Mouse (Mus musculus): ENCODE data around the gene Saa1. TPM values are rescaled to one million over a fixed set of nuclear protein-coding genes. Genes with fewer than 3 reads are reported as not detected.

Saa1 gene
- polyA plus RNA-seq, 1 experiment from 2014 or later: not detected

DNA sequence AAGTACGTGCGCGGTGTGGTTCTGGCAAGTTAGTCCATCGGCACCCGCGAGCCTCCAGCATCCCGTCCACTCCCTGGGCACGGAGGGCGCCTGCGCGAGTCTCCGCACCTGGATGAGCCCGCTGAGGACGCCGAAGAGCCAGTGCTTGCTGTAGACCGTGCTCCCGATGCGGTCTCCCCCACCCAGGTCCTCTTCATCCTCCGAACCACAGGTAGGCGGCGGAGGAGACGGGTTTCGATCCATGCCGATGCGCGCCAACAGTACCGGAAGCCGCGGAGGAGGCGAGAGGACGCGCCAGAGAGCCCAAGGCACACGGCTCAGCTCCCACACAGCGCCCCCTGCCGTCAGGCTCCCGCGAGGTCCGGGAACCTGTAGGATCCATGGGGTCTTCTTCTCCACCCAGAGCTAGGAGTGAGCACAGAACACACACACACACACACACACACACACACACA, 32.4 kb downstream of the Saa1 start, which contains the start of gene Saal1:
Gene Saal1 (minus strand): TSS at position 291 of the 455 bp plus-strand sequence.
- H3K27me3 ChIP-seq (ENCODE audit: control insufficient read depth, insufficient read depth, low read length): no peaks in the 10 kb centered on the region
- peak within 1 kb of the TSS; percentile 58 for H3K4me2 ChIP-seq
- peak within 1 kb of the TSS; percentile 96 for H3K9ac ChIP-seq (ENCODE audit: low read length)
- ATAC-seq (ENCODE audit: low FRiP score) (peak; percentile 97), DNase-seq (ENCODE audit: low spot score, missing footprints) (peak; percentile 100)
- H3K4me1 ChIP-seq (ENCODE audit: control insufficient read depth, insufficient read depth, low read length): peaks cover 6% of the 10 kb centered on the region
- H3K36me3 ChIP-seq (ENCODE audit: control insufficient read depth, insufficient read depth, low read length): peaks cover 5% of the 10 kb centered on the region; the same call in 1 of the 2 replicates
- no peak within 1 kb of the TSS; the same call in 1 of the 2 replicates for H3K27ac ChIP-seq (ENCODE audit: low read depth, low read length)
- H3K9me3 ChIP-seq (ENCODE audit: control insufficient read depth, low read length): no peaks in the 10 kb centered on the region
- under 1% methylated on average over 38 of the region's 38 CpGs for WGBS
- peak within 1 kb of the TSS; percentile 87 for H3K4me3 ChIP-seq (ENCODE audit: low read depth, low read length)

- ATAC-seq (ENCODE audit: low FRiP score): no peak
- WGBS: 94% methylated on average over 6 of the region's 6 CpGs
- Histone ChIP-seq H3K27ac (ENCODE audit: low read depth, low read length) (no peak overlapping the region), H3K4me3 (ENCODE audit: low read depth, low read length) (no peak overlapping the region), H3K9me3 (ENCODE audit: control insufficient read depth, low read length) (no peaks in the 10 kb centered on the region), H3K4me2 (no peak overlapping the region), H3K9ac (ENCODE audit: low read length) (no peak overlapping the region), H3K4me1 (ENCODE audit: control insufficient read depth, insufficient read depth, low read length) (no peaks in the 10 kb centered on the region), H3K27me3 (ENCODE audit: control insufficient read depth, insufficient read depth, low read length) (no peaks in the 10 kb centered on the region), H3K36me3 (ENCODE audit: control insufficient read depth, insufficient read depth, low read length) (peaks cover 23% of the 10 kb centered on the region)
- DNase-seq (ENCODE audit: low spot score, missing footprints): peak; percentile 33
Observed at GRCm38 (mm10) chr7:46700521-46701025, 42.2 kb downstream of the Saa1 start.

- ATAC-seq (ENCODE audit: low FRiP score) (no peak), DNase-seq (ENCODE audit: low spot score, missing footprints) (peak; percentile 2)
- H3K4me2 ChIP-seq: no peak overlapping the region
- H3K36me3 ChIP-seq (ENCODE audit: control insufficient read depth, insufficient read depth, low read length): peaks cover 20% of the 10 kb centered on the region
- no peak overlapping the region for H3K27ac ChIP-seq (ENCODE audit: low read depth, low read length)
- H3K4me1 ChIP-seq (ENCODE audit: control insufficient read depth, insufficient read depth, low read length): no peaks in the 10 kb centered on the region
- no peaks in the 10 kb centered on the region for H3K9me3 ChIP-seq (ENCODE audit: control insufficient read depth, low read length)
- no peak overlapping the region for H3K4me3 ChIP-seq (ENCODE audit: low read depth, low read length)
- 79% methylated on average over 1 of the region's 1 CpGs for WGBS
- H3K27me3 ChIP-seq (ENCODE audit: control insufficient read depth, insufficient read depth, low read length): no peaks in the 10 kb centered on the region
- H3K9ac ChIP-seq (ENCODE audit: low read length): no peak overlapping the region
Observed at GRCm38 (mm10) chr7:46696754-46697153, 46.0 kb downstream of the Saa1 start.

Other genes starting within 250 kb of the Saa1 start
- gene Sergef, start 103.2 kb downstream of the Saa1 start, polyA plus RNA-seq (2014; fragmentation: Nextera tagmentation; extraction: Ambion mirVana): 14.3 and 15.7 TPM in 2 replicates
- 0.21 and 0.59 TPM in 2 replicates for gene Tph1, start 70.4 kb downstream of the Saa1 start, polyA plus RNA-seq (2014; fragmentation: Nextera tagmentation; extraction: Ambion mirVana)
- gene Saal1, start 32.3 kb downstream of the Saa1 start, polyA plus RNA-seq (2014; fragmentation: Nextera tagmentation; extraction: Ambion mirVana): 42.4 and 44.1 TPM in 2 replicates
- 0.07 TPM in 1 of 2 replicates, not detected in the other for gene Saa3, start 27.3 kb downstream of the Saa1 start, polyA plus RNA-seq (2014; fragmentation: Nextera tagmentation; extraction: Ambion mirVana)
- not detected in 2 replicates for gene Saa4, start 10.4 kb downstream of the Saa1 start, polyA plus RNA-seq (2014; fragmentation: Nextera tagmentation; extraction: Ambion mirVana)
- not detected in 2 replicates for gene Saa2, start 8.8 kb upstream of the Saa1 start, polyA plus RNA-seq (2014; fragmentation: Nextera tagmentation; extraction: Ambion mirVana)
- gene Hps5, start 53.1 kb upstream of the Saa1 start, polyA plus RNA-seq (2014; fragmentation: Nextera tagmentation; extraction: Ambion mirVana): 16.3 and 17.9 TPM in 2 replicates
- gene Gtf2h1, start 53.1 kb upstream of the Saa1 start, polyA plus RNA-seq (2014; fragmentation: Nextera tagmentation; extraction: Ambion mirVana): 58.0 and 62.4 TPM in 2 replicates
- gene Ldha, start 98.5 kb upstream of the Saa1 start, polyA plus RNA-seq (2014; fragmentation: Nextera tagmentation; extraction: Ambion mirVana): 1,513 and 1,542 TPM in 2 replicates
- not detected in 2 replicates for gene Ldhc, start 118.2 kb upstream of the Saa1 start, polyA plus RNA-seq (2014; fragmentation: Nextera tagmentation; extraction: Ambion mirVana)
- gene Tsg101, start 177.0 kb upstream of the Saa1 start, polyA plus RNA-seq (2014; fragmentation: Nextera tagmentation; extraction: Ambion mirVana): 342 and 362 TPM in 2 replicates
- gene Uevld, start 215.5 kb upstream of the Saa1 start, polyA plus RNA-seq (2014; fragmentation: Nextera tagmentation; extraction: Ambion mirVana): 14.3 and 14.8 TPM in 2 replicates
- not detected in 2 replicates for gene Gm9999, start 240.6 kb upstream of the Saa1 start, polyA plus RNA-seq (2014; fragmentation: Nextera tagmentation; extraction: Ambion mirVana)

Measured in midbrain, embryonic 11.5 days (tissue).